Mouse (Mus musculus) frontal cortex, postnatal 14 days (tissue): Measurements from ENCODE around the gene Ppm1g.
A peak's percentile ranks its signal among the peaks of the same experiment; 100 is the strongest.

Experiments used
- DNase-seq, 2 experiments: peaks; one replicate each; pipeline ENCODE4 v3.0.0; 2022; ENCODE audit warnings: low spot score in 2 of 2

Ppm1g gene

DNA sequence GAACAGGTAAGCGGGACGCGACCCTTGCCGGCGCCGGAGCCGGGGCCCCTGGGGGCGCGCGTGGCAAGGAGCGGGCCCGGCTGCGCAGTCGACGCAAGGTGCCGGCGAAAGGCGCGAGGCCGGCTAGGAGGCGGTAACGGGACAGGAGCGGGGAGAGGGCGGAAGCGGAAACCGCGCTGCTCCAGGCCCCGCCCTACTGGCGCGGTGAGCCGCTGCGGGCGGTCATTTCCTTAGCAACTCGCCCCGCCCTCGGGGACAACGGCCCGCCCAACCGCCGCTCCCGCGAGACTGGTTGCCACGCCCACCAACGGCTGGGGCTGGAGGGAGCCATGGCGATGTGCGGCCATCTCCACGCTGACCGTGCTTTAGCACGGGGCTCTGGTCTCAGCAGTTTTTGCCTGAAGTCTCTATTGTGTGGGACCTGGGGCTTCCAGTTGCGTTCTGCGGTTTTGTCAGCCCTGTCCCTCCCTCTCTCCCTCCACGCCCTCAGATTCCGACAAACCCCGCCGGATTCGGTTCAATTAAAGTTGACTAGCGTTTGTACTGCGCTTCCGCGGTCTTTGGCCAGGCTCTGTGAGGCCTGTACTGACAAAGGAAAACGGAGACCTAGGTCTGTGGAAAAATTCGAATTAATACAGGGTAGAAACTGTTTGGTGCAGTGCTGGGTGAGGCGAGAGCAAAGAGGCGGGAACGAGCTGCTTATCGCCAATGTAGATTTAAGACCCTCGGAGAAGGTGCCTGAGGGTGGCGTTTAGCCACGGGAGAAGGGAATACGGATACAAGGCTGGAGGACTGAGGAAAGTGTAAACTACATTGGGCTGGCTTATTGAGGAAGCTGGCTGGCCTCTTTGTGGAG, at the start of gene Ppm1g:
Gene Ppm1g (minus strand): TSS at position 240 of the 856 bp plus-strand sequence.
- DNase-seq = peak; percentile 91 to 94

DNA sequence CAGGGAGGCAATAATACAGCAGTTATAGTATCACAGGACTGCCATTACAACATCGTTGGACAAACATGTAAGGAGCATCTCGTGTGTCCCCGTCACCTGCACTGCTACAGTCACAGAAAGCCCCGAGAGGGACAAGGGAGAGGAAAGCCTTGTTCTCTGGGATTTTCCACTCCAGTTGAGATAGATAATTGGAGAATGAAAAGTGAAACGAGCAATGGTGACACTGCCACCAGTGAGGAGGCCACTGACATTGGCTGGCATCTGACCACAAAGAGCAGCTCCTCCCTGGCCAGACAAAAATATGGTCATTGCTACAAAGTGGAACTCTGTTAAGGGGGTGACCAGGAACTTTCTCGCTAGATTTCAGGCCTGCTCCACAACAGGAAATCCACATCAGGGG, 47.2 kb upstream of the Ppm1g start:
- no peak for DNase-seq

DNA sequence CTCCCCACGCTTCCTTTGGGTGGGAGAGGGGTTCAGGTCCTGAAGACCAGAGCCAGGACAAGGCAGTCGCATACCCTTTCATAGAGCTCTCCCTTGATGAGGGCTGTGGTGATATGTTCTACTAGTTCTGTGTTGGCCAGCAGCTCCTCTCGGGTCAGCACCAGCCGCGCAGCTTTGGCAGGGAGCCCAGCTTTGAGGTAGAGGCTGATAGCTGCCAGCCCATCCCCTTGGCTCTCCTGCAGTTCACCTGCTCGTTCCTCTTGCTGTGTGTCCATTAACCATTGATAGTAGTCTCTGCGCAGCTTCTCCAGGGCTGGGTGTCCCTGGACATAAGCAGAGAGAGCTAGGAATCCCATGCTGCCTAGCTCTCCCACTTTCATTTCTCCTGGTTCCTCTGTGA, 45.6 kb upstream of the Ppm1g start:
- DNase-seq = no peak

DNA sequence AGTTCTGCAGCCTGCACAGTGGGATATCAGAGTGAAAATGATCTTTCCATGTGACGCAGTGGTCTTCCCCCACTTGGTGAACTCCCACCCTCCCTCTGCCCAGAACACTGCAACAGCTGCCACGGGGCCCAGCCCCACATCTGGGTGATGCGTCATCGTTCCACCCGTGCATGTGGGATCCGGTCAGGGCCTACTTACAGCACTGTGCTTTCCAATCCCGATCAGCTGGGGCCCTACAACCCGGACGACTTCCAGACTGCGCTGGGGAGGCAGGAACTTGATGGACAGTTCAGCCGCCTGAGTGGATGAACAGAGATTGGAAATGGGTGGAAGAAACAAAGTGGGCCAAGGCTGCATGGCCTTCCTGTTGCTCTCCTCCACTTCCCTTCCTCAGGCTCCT, 37.1 kb upstream of the Ppm1g start:
- no peak for DNase-seq

DNA sequence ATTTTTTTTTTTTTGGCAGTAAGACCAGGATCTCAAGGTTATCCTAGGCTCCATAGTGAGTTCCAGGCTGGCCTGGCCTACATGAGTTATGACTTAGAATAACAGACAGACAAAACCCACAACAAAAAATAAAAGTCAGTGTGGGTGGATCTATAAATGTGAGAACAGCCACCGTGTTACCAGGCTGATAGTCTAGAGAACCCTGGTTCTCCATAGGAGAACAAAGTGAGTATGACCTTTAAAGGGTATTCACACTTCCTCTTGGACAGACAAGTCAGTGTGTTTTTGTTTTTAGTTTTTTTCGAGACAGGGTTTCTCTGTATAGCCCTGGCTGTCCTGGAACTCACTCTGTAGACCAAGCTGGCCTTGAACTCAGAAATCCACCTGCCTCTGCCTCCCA, 35.5 kb upstream of the Ppm1g start:
- DNase-seq = no peak

DNA sequence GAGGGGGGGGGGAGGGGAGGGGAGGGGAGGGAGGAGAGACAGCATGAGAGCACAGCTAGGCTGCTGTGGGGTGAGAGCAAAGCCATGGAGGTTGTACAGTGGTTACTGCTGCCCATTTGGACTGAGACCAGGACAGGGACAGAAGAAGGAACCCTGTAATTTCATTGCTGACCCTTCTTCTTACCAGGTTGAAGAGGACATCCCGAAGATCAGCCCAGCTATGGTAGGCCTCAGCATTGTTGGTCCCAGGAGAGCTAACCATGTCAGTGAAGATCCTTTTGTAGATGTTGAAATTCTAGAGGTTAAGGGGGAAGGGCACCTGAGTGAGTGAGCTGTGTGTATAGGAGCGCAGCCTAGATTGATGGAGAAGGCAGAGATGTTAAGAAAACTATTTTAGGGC, 34.9 kb upstream of the Ppm1g start:
- DNase-seq = no peak

DNA sequence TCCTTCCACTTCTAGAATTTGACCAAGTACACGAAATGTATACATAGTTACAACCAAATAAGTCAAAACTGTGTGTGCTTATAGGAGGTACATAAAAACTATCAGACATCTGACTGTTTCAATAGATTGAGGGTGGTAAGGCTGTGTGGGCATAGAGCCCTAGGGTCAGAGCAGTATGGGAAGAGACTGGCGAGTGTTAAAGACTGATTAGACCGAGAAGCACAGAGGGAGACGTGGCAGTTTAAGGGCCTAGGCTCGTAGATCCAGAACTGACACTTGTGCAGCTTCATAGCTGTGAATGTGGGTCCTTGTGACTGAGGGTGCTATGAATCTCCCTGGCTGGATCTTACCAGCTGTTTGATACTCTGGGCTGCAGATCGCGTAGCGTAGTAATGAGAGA, 34.4 kb upstream of the Ppm1g start:
- DNase-seq = no peak

DNA sequence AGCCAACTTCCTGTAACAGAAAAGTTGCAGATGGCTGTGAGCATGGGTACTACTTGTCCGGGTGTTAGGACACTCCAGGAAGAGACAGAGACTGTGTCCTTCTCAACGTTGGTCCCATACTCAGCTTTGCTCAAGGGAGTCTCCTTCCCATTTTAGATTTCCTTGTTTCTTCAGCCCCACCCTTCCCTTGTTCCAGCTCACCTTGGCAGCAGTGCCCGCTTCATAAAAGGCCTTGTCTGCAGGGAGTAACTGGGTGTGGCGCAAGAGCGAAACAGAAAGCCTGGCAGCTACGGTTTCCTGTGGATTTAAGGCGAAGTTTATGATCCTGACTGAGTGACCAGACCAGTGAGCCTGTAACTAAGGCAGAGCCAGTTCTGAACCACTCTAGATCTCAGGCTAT, 34.0 kb upstream of the Ppm1g start:
- DNase-seq = no peak

DNA sequence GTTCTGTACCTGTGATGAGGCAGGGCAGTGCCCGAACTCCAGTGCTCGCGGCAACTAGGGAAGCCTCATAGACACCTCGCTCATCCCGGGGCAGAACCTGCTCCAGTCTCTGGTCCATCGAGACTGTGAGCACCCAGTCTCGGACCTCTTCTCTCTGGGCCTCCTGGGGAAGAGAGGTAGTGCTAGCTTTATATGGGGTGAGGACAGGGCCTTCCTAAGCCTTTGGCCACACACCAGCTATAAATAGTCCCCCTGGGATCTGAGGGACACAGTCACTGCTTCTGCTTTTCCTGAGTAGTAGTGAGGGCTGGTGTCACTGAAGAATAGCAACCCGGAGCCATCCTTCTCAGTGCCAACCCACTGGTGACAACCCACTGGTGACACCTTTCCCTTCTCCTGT, 33.3 kb upstream of the Ppm1g start:
- DNase-seq = no peak

DNA sequence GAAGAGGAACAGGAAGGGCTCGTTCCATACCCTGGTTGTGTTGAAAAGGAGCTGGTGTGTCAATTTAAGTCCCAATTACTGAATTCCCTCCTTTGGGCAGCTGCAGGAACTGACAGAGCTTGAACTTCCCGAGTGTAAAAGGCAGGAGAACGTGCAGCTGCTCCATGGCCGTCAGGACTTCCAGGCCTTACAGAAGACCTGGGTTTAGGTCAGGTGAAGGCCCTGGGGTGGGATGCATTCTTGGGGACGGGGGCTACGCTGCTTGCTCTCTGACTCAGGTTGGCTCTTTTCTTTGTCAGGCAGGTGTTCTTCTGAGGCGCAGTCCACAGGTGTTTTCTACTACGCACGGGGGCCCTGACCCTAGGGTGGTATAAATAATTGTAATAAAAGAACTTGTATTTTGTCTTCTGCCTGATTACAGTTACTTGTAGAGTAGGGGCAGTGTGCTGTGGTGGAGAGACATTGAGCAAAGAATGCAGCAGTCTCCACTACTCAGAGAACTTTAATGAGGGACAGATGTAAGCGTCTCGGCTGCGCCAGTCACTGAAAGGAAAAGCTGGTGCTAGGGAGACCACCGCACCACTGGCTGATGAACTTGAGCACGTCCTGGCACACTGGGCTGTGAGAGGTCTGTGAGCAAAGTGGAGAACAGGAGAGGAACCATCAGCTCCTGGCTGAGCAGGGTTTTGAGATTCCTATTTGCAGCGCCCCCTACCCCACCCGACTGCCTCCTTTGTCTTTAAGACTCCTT, 32.5 kb upstream of the Ppm1g start:
- no peak for DNase-seq

DNA sequence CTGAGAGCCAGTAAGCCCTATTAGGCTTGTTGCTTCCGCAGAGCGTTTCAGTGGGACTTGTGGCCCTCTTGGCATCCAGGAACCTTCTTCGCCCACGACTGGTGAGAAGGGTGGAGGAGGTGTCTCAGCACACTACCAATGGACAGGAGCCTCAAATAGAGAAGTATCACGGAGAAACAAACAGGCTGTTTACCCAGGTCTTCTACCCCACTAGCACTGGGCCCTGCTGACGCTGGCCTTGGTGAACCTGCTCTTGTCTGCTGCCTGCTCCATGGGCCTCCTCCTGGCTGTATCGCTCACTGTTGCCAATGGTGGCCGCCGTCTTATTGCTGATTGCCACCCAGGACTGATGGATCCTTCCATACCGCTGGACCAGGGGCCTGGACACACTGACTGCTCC, 31.7 kb upstream of the Ppm1g start:
- DNase-seq = no peak

DNA sequence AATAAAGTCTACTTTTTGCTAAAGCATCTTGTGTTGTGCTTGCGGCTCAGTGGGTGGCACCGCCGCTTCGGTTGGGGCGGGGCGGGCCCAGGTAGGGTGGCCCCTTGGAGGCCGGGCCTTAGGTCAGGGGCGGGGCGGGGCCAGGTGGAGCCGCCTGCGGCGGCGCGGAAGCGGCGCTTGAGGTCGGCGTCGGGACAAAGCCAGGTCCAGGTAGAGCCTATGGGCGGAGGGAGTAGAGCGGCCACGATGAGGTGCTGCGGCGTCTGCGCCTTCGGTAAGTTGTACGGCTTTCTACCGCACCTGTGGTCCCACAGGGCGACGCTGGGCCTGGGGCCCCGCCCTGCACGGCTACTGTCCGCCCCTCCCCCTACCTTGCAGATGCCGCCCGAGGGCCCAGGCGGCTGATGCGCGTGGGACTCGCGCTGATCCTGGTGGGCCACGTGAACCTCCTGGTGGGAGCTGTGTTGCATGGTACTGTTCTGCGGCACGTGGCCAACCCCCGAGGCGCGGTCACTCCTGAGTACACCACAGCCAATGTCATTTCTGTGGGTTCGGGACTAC, 31.1 kb upstream of the Ppm1g start, which contains the start of gene Krtcap3:
Gene Krtcap3 (plus strand): TSS at position 151 of the 561 bp plus-strand sequence.
- DNase-seq = no peak

DNA sequence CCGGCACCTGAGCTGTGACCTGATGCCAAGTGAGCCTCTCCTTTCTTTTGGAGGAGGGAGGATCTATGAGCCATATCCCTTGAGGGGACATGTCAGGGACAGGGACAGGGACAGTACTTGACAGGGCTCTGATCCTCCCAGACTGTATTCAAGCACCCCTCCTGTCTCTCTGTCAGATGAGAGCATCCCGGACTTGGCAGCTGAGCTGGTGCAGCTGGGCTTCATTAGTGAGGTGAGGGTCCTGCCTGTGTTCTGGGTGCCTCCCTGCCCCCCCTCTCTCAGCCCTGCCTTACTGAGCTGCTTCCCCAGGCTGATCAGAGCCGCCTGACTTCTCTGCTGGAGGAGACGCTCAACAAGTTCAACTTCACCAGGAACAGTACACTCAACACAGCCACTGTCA, 30.2 kb upstream of the Ppm1g start:
- DNase-seq = no peak

DNA sequence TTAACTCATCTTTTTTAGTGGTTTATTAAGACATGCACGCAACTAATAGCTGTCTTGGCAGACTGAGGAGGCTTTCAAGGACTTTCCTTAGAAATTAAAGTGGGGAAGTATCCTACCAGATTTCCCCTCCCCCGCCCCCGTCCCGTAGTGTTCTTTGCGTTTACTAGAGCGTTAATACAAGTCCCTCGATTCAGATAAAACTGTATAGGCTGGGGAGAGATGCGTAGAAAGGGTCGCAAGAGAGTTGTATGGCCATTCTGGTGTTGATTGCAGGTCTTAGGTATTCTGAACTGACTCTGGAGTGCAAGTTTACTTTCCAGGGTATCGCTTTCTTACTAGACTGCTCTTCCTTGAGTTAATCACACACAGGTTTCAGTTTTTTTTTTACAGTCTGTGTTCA, 21.7 kb upstream of the Ppm1g start:
- no peak for DNase-seq

DNA sequence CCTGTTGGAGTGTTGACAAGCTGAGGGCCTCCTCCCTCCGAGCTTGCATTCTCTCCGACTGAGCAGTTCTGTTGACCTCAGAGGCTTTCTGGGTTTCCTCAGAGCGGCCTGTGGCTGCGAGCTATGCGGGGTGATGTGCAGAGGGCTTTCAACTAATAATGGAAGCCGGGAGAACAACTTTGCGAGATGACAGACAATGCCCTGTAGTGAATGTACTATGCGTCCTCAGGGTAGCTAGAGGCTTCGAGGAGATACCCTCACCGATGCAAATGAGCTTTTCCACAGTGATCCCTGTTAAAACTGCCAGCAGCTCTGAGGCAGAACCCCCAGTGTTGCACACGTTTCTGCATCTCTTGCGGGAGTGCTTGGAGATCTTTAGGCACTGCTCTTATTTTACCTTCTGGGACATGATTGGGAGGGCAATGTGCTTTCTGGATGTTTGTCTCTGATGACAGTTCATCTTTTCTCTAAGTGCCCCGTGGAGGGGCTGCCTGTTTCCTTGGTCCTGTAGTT, 21.1 kb upstream of the Ppm1g start:
- DNase-seq = no peak

DNA sequence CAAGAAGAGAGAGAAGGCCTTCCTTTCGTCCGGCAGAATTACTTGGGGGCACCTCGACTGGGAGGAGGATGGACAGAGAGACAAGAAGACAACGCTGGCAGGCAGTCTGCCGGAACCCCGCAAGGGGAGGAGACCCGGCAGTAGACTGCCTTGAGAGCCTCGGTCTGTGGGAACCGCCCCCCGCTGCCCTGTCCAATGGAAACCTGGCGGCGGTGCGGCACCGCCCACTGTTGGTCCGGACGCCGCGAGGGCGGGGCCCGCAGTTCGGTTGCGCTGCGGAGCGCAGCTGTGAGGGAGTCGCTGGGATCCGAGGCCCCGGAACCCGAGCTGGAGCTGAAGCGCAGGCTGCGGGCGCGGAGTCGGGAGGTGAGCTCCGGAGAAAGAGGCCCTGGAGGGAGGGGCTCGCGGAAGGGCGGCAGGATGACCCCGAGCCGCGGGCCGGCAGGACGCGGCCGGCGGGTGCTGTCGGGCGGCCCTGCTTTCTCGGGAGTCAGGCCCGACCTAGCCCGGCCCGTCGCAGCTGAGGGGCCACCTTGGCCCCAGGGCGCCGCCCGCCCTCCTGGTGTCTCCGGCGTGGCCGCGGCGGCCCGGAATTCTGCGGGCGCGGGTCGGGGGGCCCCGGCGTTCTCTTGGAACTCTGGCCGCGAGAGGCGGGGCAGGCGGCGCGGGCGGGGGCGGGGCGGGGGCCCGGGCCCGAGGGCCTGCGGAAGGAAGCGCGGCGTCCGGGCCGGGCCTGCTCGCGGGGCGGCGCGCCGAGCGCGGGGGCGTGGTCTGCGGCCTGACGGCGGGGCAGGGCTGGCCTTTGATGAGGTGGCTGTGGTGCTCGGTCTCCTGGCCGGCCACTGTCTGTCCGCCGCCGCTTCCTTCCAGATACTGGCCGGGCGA, 20.4 kb upstream of the Ppm1g start, which contains the start of the genes Nrbp1 and Gm9970:
Gene Nrbp1 (plus strand): TSS at position 228 of the 885 bp plus-strand sequence.
Gene Gm9970 (minus strand): TSS at position 596 of the 885 bp plus-strand sequence.
- peak; percentile 89 to 94 for DNase-seq

DNA sequence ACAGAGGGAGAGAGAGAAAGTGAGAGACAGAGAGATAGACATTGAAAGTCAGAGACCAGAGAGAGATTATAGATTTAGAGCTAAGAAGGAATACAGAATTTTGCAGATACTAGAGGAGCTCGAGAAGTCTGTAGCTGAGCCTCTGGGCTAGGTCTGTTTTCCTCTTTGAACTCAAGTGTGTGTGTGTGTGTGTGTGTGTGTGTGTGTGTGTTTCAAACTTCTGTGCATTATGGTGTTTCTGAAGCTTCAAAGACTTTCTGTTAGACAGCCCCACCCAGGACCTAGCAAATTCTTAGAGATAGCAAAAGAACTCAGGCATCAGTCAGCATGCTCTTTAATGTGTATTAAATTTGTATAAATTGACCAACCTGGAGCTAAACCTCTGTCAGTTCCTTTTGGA, 6.2 kb upstream of the Ppm1g start:
- DNase-seq = no peak

DNA sequence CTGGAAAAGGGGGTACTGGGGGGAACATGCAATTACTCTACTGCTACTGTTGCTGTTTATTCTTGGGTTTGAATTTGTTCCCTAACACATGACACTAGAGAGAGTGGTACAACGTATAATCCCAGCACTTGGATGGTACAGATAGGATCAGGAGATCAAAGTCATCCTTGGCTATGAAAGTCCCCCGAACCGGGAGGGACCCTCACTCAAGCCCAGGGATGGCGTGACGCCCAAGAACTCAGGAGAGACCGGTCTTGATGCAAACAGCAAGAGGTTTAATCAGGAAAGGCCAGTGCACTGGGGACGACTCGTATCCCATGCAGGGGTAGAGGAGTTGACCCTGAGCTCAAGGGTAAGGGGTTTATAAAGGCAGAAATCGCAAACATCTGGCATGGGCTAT, 2.2 kb upstream of the Ppm1g start:
- no peak for DNase-seq

DNA sequence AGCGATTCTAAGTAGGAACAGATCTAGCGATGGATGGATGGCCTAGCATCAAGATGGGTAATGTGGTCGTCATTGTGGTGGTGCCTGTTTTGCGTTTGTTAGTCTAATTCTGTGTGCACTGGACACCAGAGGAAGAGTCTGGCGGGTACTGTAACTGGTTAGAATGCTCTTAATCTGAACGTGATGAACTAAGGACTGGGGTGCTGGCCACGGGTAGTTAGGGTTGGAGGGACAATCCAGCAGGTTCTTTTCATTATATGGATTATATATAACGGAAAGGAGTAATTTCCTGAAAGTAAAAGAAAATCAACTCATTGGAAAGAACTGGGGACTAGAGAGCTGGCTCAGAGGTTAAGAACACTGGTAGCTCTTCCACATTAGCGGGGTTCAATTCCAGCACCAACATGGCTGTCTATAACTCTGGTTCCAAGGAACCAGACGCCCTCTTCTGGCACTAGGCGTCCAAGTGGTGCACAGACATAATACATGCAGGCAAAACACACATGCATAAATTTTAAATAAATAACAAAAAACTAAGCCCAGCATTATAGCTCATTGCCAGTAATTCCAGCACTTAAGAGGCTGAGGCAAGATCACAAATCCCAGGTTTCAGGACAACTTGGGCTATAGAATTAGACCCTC, 938 bp upstream of the Ppm1g start:
- DNase-seq = no peak

DNA sequence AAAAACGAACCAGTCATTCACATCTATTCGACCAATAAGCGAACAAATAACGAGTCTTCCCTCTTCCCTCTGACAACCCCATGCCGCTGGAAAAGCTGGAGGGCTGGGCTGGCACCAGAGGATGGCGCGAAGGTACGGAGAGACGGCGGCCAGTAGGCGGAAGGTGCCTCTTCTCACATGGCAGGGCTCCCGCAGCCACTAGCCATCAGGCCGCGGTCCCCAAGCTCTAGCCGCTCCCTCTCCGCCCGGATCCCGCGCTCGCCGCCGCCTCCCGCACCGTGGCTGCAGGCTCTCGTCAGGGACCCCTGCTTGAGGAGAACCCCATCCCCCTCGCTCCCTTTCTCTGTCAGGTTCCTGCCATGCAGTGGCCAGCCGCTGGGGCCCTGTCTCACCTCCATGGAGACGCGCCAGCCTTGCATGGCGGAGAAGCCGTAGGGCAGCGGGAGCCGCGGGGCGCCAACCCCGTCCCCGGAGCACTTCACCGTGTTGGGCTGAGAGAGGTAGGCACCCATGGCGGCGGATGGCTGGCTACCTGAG, 508 bp downstream of the Ppm1g start:
- peak in 1 of 2 experiments; percentile 38 for DNase-seq

DNA sequence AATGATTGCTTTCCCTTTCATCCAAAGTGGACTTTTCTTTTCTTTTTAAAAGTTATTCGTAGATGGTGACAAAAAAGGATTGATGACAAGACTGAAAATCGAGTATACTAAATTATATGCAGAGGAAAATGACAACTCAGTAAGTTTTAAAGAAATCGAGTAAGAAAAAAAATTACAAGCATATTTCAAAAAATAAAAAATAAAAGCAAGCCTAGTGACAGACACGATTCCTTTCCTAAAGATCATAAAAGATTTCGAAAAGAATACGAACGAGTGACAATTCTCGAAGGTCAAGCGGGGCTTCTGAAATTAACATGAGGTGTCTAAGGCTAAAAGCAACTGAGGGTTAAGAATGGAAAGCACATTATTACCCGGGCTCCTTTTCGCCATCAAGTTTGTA, 1.0 kb downstream of the Ppm1g start:
- no peak for DNase-seq
